Mouse (Mus musculus): ENCODE data around the gene Gpr37l1. TPM values are rescaled to one million over a fixed set of nuclear protein-coding genes. Genes with fewer than 3 reads are reported as not detected.
A peak's percentile ranks its signal among the peaks of the same experiment; 100 is the strongest.

The Gpr37l1 gene
- total RNA-seq, 4 experiments from 2014 or later: 177 to 205 (median 196) TPM

- no peak for DNase-seq (ENCODE audit: low spot score in 2 of 2)
These were observed 14.6 kb upstream of the Gpr37l1 start for GRCm38 (mm10) chr1:135181880-135182623.

GRCm38 (mm10) chr1:135181275-135181674 is 13.8 kb upstream of the Gpr37l1 start:
- no peak for DNase-seq (ENCODE audit: low spot score in 2 of 2)

GRCm38 (mm10) chr1:135180830-135181229 is 13.3 kb upstream of the Gpr37l1 start:
- DNase-seq (ENCODE audit: low spot score in 2 of 2): no peak

GRCm38 (mm10) chr1:135178863-135179262 is 11.4 kb upstream of the Gpr37l1 start:
- no peak for DNase-seq (ENCODE audit: low spot score in 2 of 2)

GRCm38 (mm10) chr1:135177724-135178123 is 10.2 kb upstream of the Gpr37l1 start:
- DNase-seq (ENCODE audit: low spot score in 2 of 2): no peak

GRCm38 (mm10) chr1:135175176-135175575 is 7.7 kb upstream of the Gpr37l1 start:
- DNase-seq (ENCODE audit: low spot score in 2 of 2): no peak

GRCm38 (mm10) chr1:135173311-135173710 is 5.8 kb upstream of the Gpr37l1 start:
- no peak for DNase-seq (ENCODE audit: low spot score in 2 of 2)

- DNase-seq (ENCODE audit: low spot score in 2 of 2): no peak
These were observed 4.5 kb upstream of the Gpr37l1 start for GRCm38 (mm10) chr1:135171984-135172383.

GRCm38 (mm10) chr1:135171202-135171601 is 3.7 kb upstream of the Gpr37l1 start:
- no peak for DNase-seq (ENCODE audit: low spot score in 2 of 2)

- DNase-seq (ENCODE audit: low spot score in 2 of 2): no peak
These were observed 2.8 kb upstream of the Gpr37l1 start for GRCm38 (mm10) chr1:135170299-135170698.

GRCm38 (mm10) chr1:135169556-135170224 is 2.2 kb upstream of the Gpr37l1 start:
- no peak for DNase-seq (ENCODE audit: low spot score in 2 of 2)

GRCm38 (mm10) chr1:135168453-135169200 is 1.1 kb upstream of the Gpr37l1 start:
- no peak for DNase-seq (ENCODE audit: low spot score in 2 of 2)

GRCm38 (mm10) chr1:135162720-135163119 is 4.8 kb downstream of the Gpr37l1 start:
- DNase-seq (ENCODE audit: low spot score in 2 of 2): peak in 1 of 2 experiments; percentile 73

- no peak for DNase-seq (ENCODE audit: low spot score in 2 of 2)
These were observed 7.0 kb downstream of the Gpr37l1 start for GRCm38 (mm10) chr1:135160411-135161050.

- no peak for DNase-seq (ENCODE audit: low spot score in 2 of 2)
These were observed 7.8 kb downstream of the Gpr37l1 start for GRCm38 (mm10) chr1:135159556-135160123.

- DNase-seq (ENCODE audit: low spot score in 2 of 2): peak in 1 of 2 experiments; percentile 74
These were observed 8.4 kb downstream of the Gpr37l1 start for GRCm38 (mm10) chr1:135159074-135159473.

GRCm38 (mm10) chr1:135158633-135159032 is 8.8 kb downstream of the Gpr37l1 start:
- peak in 1 of 2 experiments; percentile 69 for DNase-seq (ENCODE audit: low spot score in 2 of 2)

GRCm38 (mm10) chr1:135156300-135156699 is 11.2 kb downstream of the Gpr37l1 start:
- DNase-seq (ENCODE audit: low spot score in 2 of 2): no peak

- peak; percentile 70 to 80 for DNase-seq (ENCODE audit: low spot score in 2 of 2)
These were observed 13.0 kb downstream of the Gpr37l1 start for GRCm38 (mm10) chr1:135154411-135154959.

- no peak for DNase-seq (ENCODE audit: low spot score in 2 of 2)
These were observed 13.5 kb downstream of the Gpr37l1 start for GRCm38 (mm10) chr1:135154011-135154410.

GRCm38 (mm10) chr1:135148996-135149395 is 18.5 kb downstream of the Gpr37l1 start:
- no peak for DNase-seq (ENCODE audit: low spot score in 2 of 2)

All from left cerebral cortex, adult 8-10 months (tissue).